Mouse (Mus musculus) heart, postnatal 0 days (tissue): ENCODE results near the gene Trmu. TPM values are rescaled to one million over a fixed set of nuclear protein-coding genes. Genes with fewer than 3 reads are reported as not detected.
"Not testable (repeated sequence)": the region's sequence is repeated elsewhere in the genome, so short reads cannot be mapped to it uniquely, and the experiment has no call there.

Source experiments
- ATAC-seq: fragments of 200-750 bp; cut with Nextera tagmentation; 2 replicates; pipeline ENCODE4 v1.8.0; 2017; ENCODE audit warnings: low read depth, moderate number of reproducible peaks, moderate library complexity; ENCODE audit not compliant: insufficient read depth
- DNase-seq: peaks from one replicate; pipeline ENCODE4 v3.0.0-alpha.2; 2016; ENCODE audit warnings: low spot score
- H3K27ac ChIP-seq: fragments of 300-500 bp; sonication (generic); 2 replicates; pipeline ENCODE4 v1.5.1; 2014; ENCODE audit warnings: low read depth, mild to moderate bottlenecking
- H3K27me3 ChIP-seq: fragments of 300-500 bp; sonication (generic); 2 replicates; pipeline ENCODE4 v1.6.1; 2014; ENCODE audit warnings: low read length, mixed read lengths; ENCODE audit not compliant: control insufficient read depth, insufficient read depth
- H3K36me3 ChIP-seq: fragments of 300-500 bp; sonication (generic); replicated peaks from 2 replicates; pipeline ENCODE4 v1.6.1; 2014; ENCODE audit warnings: low read length, mixed read lengths; ENCODE audit not compliant: control insufficient read depth, insufficient read depth
- H3K4me1 ChIP-seq: fragments of 300-500 bp; sonication (generic); 2 replicates; pipeline ENCODE4 v1.6.1; 2014; ENCODE audit warnings: antibody characterized with exemption; ENCODE audit not compliant: control insufficient read depth, insufficient read depth
- H3K4me2 ChIP-seq: fragments of 300-500 bp; sonication (generic); 2 replicates; pipeline ENCODE4 v1.6.1; 2014; ENCODE audit warnings: low read depth, mild to moderate bottlenecking, low read length, moderate library complexity
- H3K4me3 ChIP-seq: fragments of 300-500 bp; sonication (generic); 2 replicates; pipeline ENCODE4 v1.5.1; 2014; ENCODE audit warnings: low read depth, low read length
- H3K9ac ChIP-seq: fragments of 300-500 bp; sonication (generic); replicated peaks from 2 replicates; pipeline ENCODE4 v1.6.1; 2014; ENCODE audit warnings: low read depth, low read length, mixed read lengths
- H3K9me3 ChIP-seq: fragments of 300-500 bp; sonication (generic); replicated peaks from 2 replicates; pipeline ENCODE4 v1.6.1; 2016; ENCODE audit warnings: low read length; ENCODE audit not compliant: control insufficient read depth
- CTCF ChIP-seq: IDR thresholded peaks from 2 replicates; pipeline ENCODE4 v1.5.1; 2016; ENCODE audit warnings: antibody characterized with exemption, control low read depth, low read depth
- EP300 ChIP-seq: IDR thresholded peaks from 2 replicates; pipeline ENCODE4 v1.6.1; 2016; ENCODE audit warnings: antibody characterized with exemption, low read depth
- WGBS: fragments of 180-500 bp; shearing (Covaris S2); extraction: QIAGEN DNeasy Blood & Tissue Kit; methylation state at CpG from one replicate; pipeline ENCODE4 v1.1.7; 2014; 5-methylcytosine and 5-hydroxymethylcytosine counted together
- polyA plus RNA-seq: library from polyadenylated mRNA; unstranded; fragments of >200 nt; fragmentation: Nextera tagmentation; extraction: Ambion mirVana; gene quantifications from 2 replicates; pipeline ENCODE4 v1.2.1, GENCODE M21; 2015
- total RNA-seq: library from RNA; depleted of rRNA; stranded (reverse); fragments of >200 nt; gene quantifications from 2 replicates; pipeline ENCODE4 v1.2.3, GENCODE M21; 2014; ENCODE audit warnings: low replicate concordance

The Trmu gene
- total and polyA plus RNA-seq, 2 experiments from 2014 or later: 35.0 to 35.4 TPM

GRCm38 (mm10) chr15:85858980-85859489, 20.1 kb upstream of the Trmu start:
- H3K27me3 ChIP-seq: no peaks in the 10 kb centered on the region
- H3K4me1 ChIP-seq: peaks cover 17% of the 10 kb centered on the region
- ATAC-seq (0 out of 2 replicates have a peak, but pooled peaks have one; percentile 4), DNase-seq (peak; percentile 13)
- H3K9ac ChIP-seq: peak overlapping the region; percentile 64
- no peak for TF ChIP-seq EP300
- TF ChIP-seq CTCF: no peak
- H3K9me3 ChIP-seq: no peaks in the 10 kb centered on the region
- peak overlapping the region; percentile 88 for H3K4me2 ChIP-seq
- H3K27ac ChIP-seq: peak overlapping the region; percentile 68
- H3K4me3 ChIP-seq: peak overlapping the region; percentile 78
- H3K36me3 ChIP-seq: peaks cover 22% of the 10 kb centered on the region
- WGBS: 10% methylated on average over 15 of the region's 15 CpGs

- DNase-seq: peak; percentile 97
- peak within 1 kb of the TSS; percentile 78 for H3K4me3 ChIP-seq
- H3K36me3 ChIP-seq: peaks cover 27% of the 10 kb centered on the region
- ATAC-seq: peak; percentile 99
- peak within 1 kb of the TSS; percentile 68 for H3K27ac ChIP-seq
- no peaks in the 10 kb centered on the region for H3K27me3 ChIP-seq
- peak within 1 kb of the TSS; percentile 88 for H3K4me2 ChIP-seq
- peaks cover 17% of the 10 kb centered on the region for H3K4me1 ChIP-seq
- H3K9ac ChIP-seq: peak within 1 kb of the TSS; percentile 64
- WGBS: under 1% methylated on average over 42 of the region's 42 CpGs
- H3K9me3 ChIP-seq: no peaks in the 10 kb centered on the region
- TF ChIP-seq EP300 (no peak), CTCF (no peak)
These were observed 19.6 kb upstream of the Trmu start, which contains the start of gene Gtse1 for GRCm38 (mm10) chr15:85859490-85860031. Gtse1 (plus strand) TSS chr15:85859745.

GRCm38 (mm10) chr15:85865913-85866312, 13.2 kb upstream of the Trmu start:
- not testable (repeated sequence) for H3K4me1 ChIP-seq, ATAC-seq, H3K27ac ChIP-seq, DNase-seq, H3K4me2 ChIP-seq, H3K9ac ChIP-seq, H3K9me3 ChIP-seq, H3K27me3 ChIP-seq, H3K4me3 ChIP-seq
- 94% methylated on average over 7 of the region's 7 CpGs for WGBS
- H3K36me3 ChIP-seq: peaks cover 69% of the 10 kb centered on the region

- TF ChIP-seq CTCF: peak; percentile 96
- TF ChIP-seq EP300: no peak
- Histone ChIP-seq H3K9me3 (no peaks in the 10 kb centered on the region), H3K27ac (no peak overlapping the region), H3K4me3 (no peak overlapping the region), H3K4me2 (no peak overlapping the region), H3K4me1 (no peaks in the 10 kb centered on the region), H3K9ac (no peak overlapping the region), H3K36me3 (peaks cover 78% of the 10 kb centered on the region), H3K27me3 (no peaks in the 10 kb centered on the region)
- DNase-seq: peak; percentile 64
- ATAC-seq: peak; percentile 75; the same call in 1 of the 2 replicates
- WGBS: 43% methylated on average over 6 of the region's 6 CpGs
These were observed 11.4 kb upstream of the Trmu start for GRCm38 (mm10) chr15:85867696-85868095.

- no peak overlapping the region for H3K4me2 ChIP-seq
- no peak overlapping the region for H3K9ac ChIP-seq
- no peak overlapping the region for H3K4me3 ChIP-seq
- DNase-seq (no peak), ATAC-seq (no peak)
- TF ChIP-seq EP300 (no peak), CTCF (no peak)
- no peak overlapping the region for H3K27ac ChIP-seq
- WGBS: 93% methylated on average over 7 of the region's 7 CpGs
- H3K27me3 ChIP-seq: no peaks in the 10 kb centered on the region
- no peaks in the 10 kb centered on the region for H3K9me3 ChIP-seq
- 0 out of 2 replicates have a peak, but pooled peaks cover 11% of the 10 kb centered on the region for H3K4me1 ChIP-seq
- peaks cover 52% of the 10 kb centered on the region for H3K36me3 ChIP-seq
These were observed 1.8 kb upstream of the Trmu start for GRCm38 (mm10) chr15:85877336-85877735.

GRCm38 (mm10) chr15:85879498-85879895, 385 bp downstream of the Trmu start:
- 1% methylated on average over 18 of the region's 18 CpGs for WGBS
- ATAC-seq (peak; percentile 15), DNase-seq (no peak)
- Histone ChIP-seq H3K9me3 (no peaks in the 10 kb centered on the region), H3K9ac (peak overlapping the region; percentile 86), H3K27me3 (no peaks in the 10 kb centered on the region), H3K36me3 (peaks cover 54% of the 10 kb centered on the region), H3K4me2 (peak overlapping the region; percentile 91), H3K4me3 (peak overlapping the region; percentile 94), H3K4me1 (0 out of 2 replicates have a peak, but pooled peaks cover 11% of the 10 kb centered on the region), H3K27ac (peak overlapping the region; percentile 94)
- TF ChIP-seq EP300 (no peak), CTCF (no peak)
